Comparison of ENCODE assay signal across 10 mouse cellular contexts in genomic region chr6:136887854-136888253, GRCm38 (mm10). TPM values are rescaled to one million over a fixed set of nuclear protein-coding genes. Genes with fewer than 3 reads are reported as not detected.
A peak's percentile ranks its signal among the peaks of the same experiment; 100 is the strongest.
DNase-seq lines count a peak whose midpoint lies in the region; ATAC-seq lines count a peak whose summit lies in the region.
"Had no signal": no experiment of that assay in that cellular context is flagged by ENCODE, and none has a peak within 500 bp of the region (broad histone marks: within the 10 kb centered on the region; RNA-seq: fewer than 3 reads in every experiment).

No protein-coding gene starts in this region.

- no peak for ATAC-seq in megakaryocyte-erythroid progenitor cell, adult 5-6 weeks (replicated peaks; ENCODE audit: low FRiP score, low TSS enrichment, poor library complexity, severe bottlenecking)

- peak; percentile 77 for DNase-seq in adrenal gland, adult 2 months
- DNase-seq in gastrocnemius, postnatal 10 days = peak; percentile 27
- DNase-seq in heart, postnatal 4 days = peak; percentile 70
- peak; percentile 90 for DNase-seq in lung, postnatal 10 days
- DNase-seq in cerebellum, adult 8-10 months = no peak
- no peak for DNase-seq in layer of hippocampus, postnatal 25 days (ENCODE audit: extremely low spot score in 1 of 2, low spot score in 1 of 2)
- no peak for DNase-seq in layer of hippocampus, adult 8-10 months (ENCODE audit: low spot score in 2 of 2)
- DNase-seq: thymus, postnatal 25 days had no signal

RNA-seq across cellular contexts. Expression of gene Mgp, which starts 12.2 kb away (rescaled TPM):
- 100 to 1,000 TPM; 171 to 192 TPM for total RNA-seq in adrenal gland, adult 2 months (2021)
- 227 and 304 TPM in 2 replicates for polyA plus RNA-seq in adrenal gland, adult 2 months (2012; rRNA removed)
- 100 to 1,000 TPM; 112 to 171 TPM for total RNA-seq in gastrocnemius, postnatal 10 days (2021)
- total RNA-seq in heart, postnatal 4 days (2021) = 100 to 1,000 TPM; 188 to 201 TPM
- 10 to 100 TPM; 18.6 to 25.4 TPM for total RNA-seq in layer of hippocampus, postnatal 25 days (2021)
- total RNA-seq in megakaryocyte-erythroid progenitor cell, adult 5-6 weeks (2014; fragmentation: Nextera tagmentation) = not detected in 2 replicates
- total RNA-seq in megakaryocyte-erythroid progenitor cell, adult 5-6 weeks (2017) = not detected in 2 replicates
- 10 to 100 TPM; 34.6 to 42.2 (median 40.3) TPM for total RNA-seq in layer of hippocampus, adult 8-10 months (2022)

RNA-seq across cellular contexts. Expression of gene Art4, which starts 30.3 kb away (rescaled TPM):
- 1 to 10 TPM; 4.8 to 6.4 TPM for total RNA-seq in adrenal gland, adult 2 months (2021)
- 0.91 and 1.6 TPM in 2 replicates for polyA plus RNA-seq in adrenal gland, adult 2 months (2012; rRNA removed)
- under 1 TPM; 0.72 to 0.75 TPM for total RNA-seq in gastrocnemius, postnatal 10 days (2021)
- total RNA-seq in heart, postnatal 4 days (2021) = 10 to 100 TPM in 1 of 2 experiments, 1 to 10 TPM in 1; 7.0 to 10.5 TPM
- total RNA-seq in layer of hippocampus, postnatal 25 days (2021) = not detected
- total RNA-seq in megakaryocyte-erythroid progenitor cell, adult 5-6 weeks (2014; fragmentation: Nextera tagmentation) = 9.9 and 10.7 TPM in 2 replicates
- total RNA-seq in megakaryocyte-erythroid progenitor cell, adult 5-6 weeks (2017) = 26.4 and 28.1 TPM in 2 replicates
- total RNA-seq in layer of hippocampus, adult 8-10 months (2022) = under 1 TPM in 1 of 4 experiments, not detected in 3; 0.13 TPM

RNA-seq across cellular contexts. Expression of gene Erp27, which starts 34.1 kb away (rescaled TPM):
- total RNA-seq in adrenal gland, adult 2 months (2021) = not detected
- not detected in 2 replicates for polyA plus RNA-seq in adrenal gland, adult 2 months (2012; rRNA removed)
- total RNA-seq in gastrocnemius, postnatal 10 days (2021) = under 1 TPM; 0.21 to 0.29 TPM
- total RNA-seq in heart, postnatal 4 days (2021) = under 1 TPM in 1 of 2 experiments, not detected in 1; 0.20 TPM
- total RNA-seq in layer of hippocampus, postnatal 25 days (2021) = under 1 TPM; 0.52 to 0.85 TPM
- 1.6 and 2.3 TPM in 2 replicates for total RNA-seq in megakaryocyte-erythroid progenitor cell, adult 5-6 weeks (2014; fragmentation: Nextera tagmentation)
- total RNA-seq in megakaryocyte-erythroid progenitor cell, adult 5-6 weeks (2017) = not detected in 2 replicates
- total RNA-seq in layer of hippocampus, adult 8-10 months (2022) = under 1 TPM in 2 of 4 experiments, not detected in 2; 0.54 to 0.79 TPM

RNA-seq across cellular contexts. Expression of gene Pde6h, which starts 35.8 kb away (rescaled TPM):
- 1 to 10 TPM in 1 of 2 experiments, not detected in 1; 1.7 TPM for total RNA-seq in adrenal gland, adult 2 months (2021)
- polyA plus RNA-seq in adrenal gland, adult 2 months (2012; rRNA removed) = not detected in 2 replicates
- not detected for total RNA-seq in gastrocnemius, postnatal 10 days (2021)
- not detected for total RNA-seq in heart, postnatal 4 days (2021)
- total RNA-seq in layer of hippocampus, postnatal 25 days (2021) = 1 to 10 TPM; 1.2 TPM
- total RNA-seq in megakaryocyte-erythroid progenitor cell, adult 5-6 weeks (2014; fragmentation: Nextera tagmentation) = 3.1 TPM in 1 of 2 replicates, not detected in the other
- total RNA-seq in megakaryocyte-erythroid progenitor cell, adult 5-6 weeks (2017) = not detected in 2 replicates
- 1 to 10 TPM in 2 of 4 experiments, under 1 TPM in 2; 0.52 to 2.0 (median 0.88) TPM for total RNA-seq in layer of hippocampus, adult 8-10 months (2022)

RNA-seq across cellular contexts. Expression of gene Smco3, which starts 52.6 kb away (rescaled TPM):
- total RNA-seq in adrenal gland, adult 2 months (2021) = under 1 TPM in 1 of 2 experiments, not detected in 1; 0.23 TPM
- not detected in 2 replicates for polyA plus RNA-seq in adrenal gland, adult 2 months (2012; rRNA removed)
- 1 to 10 TPM in 1 of 2 experiments, under 1 TPM in 1; 0.77 to 1.7 TPM for total RNA-seq in gastrocnemius, postnatal 10 days (2021)
- under 1 TPM in 1 of 2 experiments, not detected in 1; 0.20 TPM for total RNA-seq in heart, postnatal 4 days (2021)
- total RNA-seq in layer of hippocampus, postnatal 25 days (2021) = 10 to 100 TPM in 1 of 2 experiments, 1 to 10 TPM in 1; 5.2 to 10.5 TPM
- total RNA-seq in megakaryocyte-erythroid progenitor cell, adult 5-6 weeks (2014; fragmentation: Nextera tagmentation) = 1.1 TPM in 1 of 2 replicates, not detected in the other
- total RNA-seq in megakaryocyte-erythroid progenitor cell, adult 5-6 weeks (2017) = 1.2 TPM in 1 of 2 replicates, not detected in the other
- total RNA-seq in layer of hippocampus, adult 8-10 months (2022) = 10 to 100 TPM in 2 of 4 experiments, 1 to 10 TPM in 2; 7.3 to 13.2 (median 10.2) TPM
- polyA plus RNA-seq: limb, embryonic 12.5 days had no signal

Comparison
In these comparisons a context has a peak if more than half of its experiments do, and no peak if none do; other contexts are left out.
1. DNase-seq: peak in adrenal gland, adult 2 months (single experiment), gastrocnemius, postnatal 10 days (single experiment), heart, postnatal 4 days (single experiment) and lung, postnatal 10 days (single experiment); none in cerebellum, adult 8-10 months (single experiment), layer of hippocampus, postnatal 25 days (0 of 2) and layer of hippocampus, adult 8-10 months (0 of 2).
2. RNA of gene Mgp, which starts 12.2 kb away (total RNA-seq): 188 to 201 TPM in heart, postnatal 4 days, 171 to 192 TPM in adrenal gland, adult 2 months, 112 to 171 TPM in gastrocnemius, postnatal 10 days, 34.6 to 42.2 TPM in layer of hippocampus, adult 8-10 months and 18.6 to 25.4 TPM in layer of hippocampus, postnatal 25 days; not detected in megakaryocyte-erythroid progenitor cell, adult 5-6 weeks; every median in the first group is over 10 times any median in the second.